Mouse (Mus musculus): ENCODE results near the gene Tmem38a.

Gene Tmem38a
- long read RNA-seq, experiment 1, partial matches to known transcripts = 0 of 4 reads
- long read RNA-seq, experiment 1, other reads (novel, unspliced or antisense) = 2 of 4 reads
- long read RNA-seq, experiment 2, partial matches to known transcripts = 1 of 7 reads
- long read RNA-seq, experiment 2, other reads (novel, unspliced or antisense) = 1 of 7 reads

- intact Hi-C loops (cut with DNase I) = no loop called here
Measured at GRCm38 (mm10) chr8:72571611-72572473, at the start of gene Tmem38a. TSS of gene Tmem38a (plus strand) at chr8:72572055.

- intact Hi-C loops (cut with DNase I) = no loop called here
Measured at GRCm38 (mm10) chr8:72532103-72532502, 39.8 kb upstream of the Tmem38a start.

GRCm38 (mm10) chr8:72534888-72535287 lies 37.0 kb upstream of the Tmem38a start:
- intact Hi-C loops (cut with DNase I) = no loop called here

DNA sequence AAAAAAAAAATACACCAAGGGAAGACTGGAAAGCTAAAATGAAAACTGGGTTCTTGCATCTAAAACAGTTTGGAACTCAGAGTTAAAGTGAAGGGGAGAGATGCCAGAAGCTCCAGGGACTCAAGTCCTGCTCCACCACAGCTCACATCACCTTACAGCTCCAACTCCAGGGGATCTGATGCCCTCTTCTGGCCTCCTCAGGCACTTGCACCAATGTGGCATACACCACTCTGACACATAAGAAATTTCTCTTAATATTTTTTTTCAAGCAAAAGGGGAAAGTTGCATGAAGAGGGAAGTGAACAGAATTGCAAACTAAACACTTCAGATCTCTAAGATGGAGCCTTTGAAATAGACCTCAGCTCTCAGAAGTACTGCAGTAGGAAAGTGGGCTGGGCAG lies 32.6 kb upstream of the Tmem38a start:
- intact Hi-C loops (cut with DNase I) = no loop called here

- intact Hi-C loops (cut with DNase I) = loop anchor here (5.0 kb wide), 2 partner anchors 55 to 70 kb away; partner anchors contain the start of genes Cherp and Slc35e1
Measured at GRCm38 (mm10) chr8:72547122-72547801, 24.6 kb upstream of the Tmem38a start.

- intact Hi-C loops (cut with DNase I) = loop anchor here (5.0 kb wide), 2 partner anchors 56 to 71 kb away; partner anchors contain the start of genes Cherp and Slc35e1
Measured at GRCm38 (mm10) chr8:72547802-72548643, 23.8 kb upstream of the Tmem38a start, which contains the start of gene Med26. TSS of gene Med26 (minus strand) at chr8:72548270.

DNA sequence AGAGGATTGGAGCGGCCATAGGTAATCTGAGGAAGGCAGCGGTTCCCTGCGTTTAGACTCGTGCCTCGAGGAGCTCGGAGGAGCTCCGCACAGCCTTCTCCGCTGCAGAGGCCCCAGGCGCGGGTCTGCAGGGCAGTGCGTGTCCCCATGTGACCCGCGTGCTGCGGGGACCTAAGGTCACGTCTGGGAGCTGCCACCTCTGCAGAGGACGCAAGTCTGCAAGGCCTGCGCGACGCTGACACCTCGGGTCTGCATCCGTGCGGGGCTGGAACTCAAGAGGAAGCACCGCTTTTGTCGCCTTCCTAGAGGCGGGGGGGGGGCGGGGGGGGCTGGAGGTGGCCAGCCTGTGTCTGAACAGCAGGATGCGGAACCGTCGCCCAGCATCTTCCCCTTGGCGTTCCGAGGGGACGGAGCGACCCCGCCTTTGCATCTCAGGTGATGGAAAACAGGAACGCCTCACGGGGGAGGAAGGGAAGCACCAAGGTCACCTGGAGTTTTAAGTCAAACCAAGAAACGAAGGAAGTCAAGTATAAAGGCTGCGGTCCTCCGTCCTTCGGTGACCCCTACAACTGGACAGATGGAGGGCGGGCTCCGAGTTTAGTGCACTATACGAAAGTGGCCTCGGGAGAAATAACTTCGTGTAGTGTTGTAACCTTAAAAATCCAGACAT lies 23.1 kb upstream of the Tmem38a start:
- intact Hi-C loops (cut with DNase I) = loop anchor here (5.0 kb wide), 2 partner anchors 56 to 71 kb away; partner anchors contain the start of genes Cherp and Slc35e1

DNA sequence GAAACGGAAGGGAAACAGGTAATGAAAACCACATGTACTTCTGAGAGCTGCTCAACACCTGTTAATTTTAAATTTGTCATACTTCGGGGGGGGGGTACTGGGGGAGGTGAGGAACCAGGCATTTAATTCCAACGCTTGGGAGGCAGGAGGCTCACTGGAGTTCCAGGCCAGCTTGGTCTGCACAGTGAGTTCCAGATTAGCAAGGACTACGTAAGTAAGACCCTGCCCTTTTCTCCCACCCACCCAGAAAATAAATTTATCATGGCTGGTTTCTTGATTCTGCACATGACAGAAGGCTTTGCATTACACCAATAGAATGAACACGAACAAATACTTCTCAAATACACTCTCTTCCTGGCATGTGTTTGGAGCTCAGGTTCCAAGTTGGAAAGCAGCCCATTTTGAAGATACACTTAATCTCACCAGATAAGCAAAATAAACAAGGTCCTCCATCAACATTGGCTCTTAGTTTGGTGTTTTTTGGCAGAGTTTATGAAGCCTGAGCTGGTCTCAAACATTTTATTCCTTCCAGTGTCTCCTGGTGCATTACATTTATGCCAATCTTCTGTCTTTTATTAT lies 22.5 kb upstream of the Tmem38a start:
- intact Hi-C loops (cut with DNase I) = loop anchor here (5.0 kb wide), 2 partner anchors 57 to 72 kb away; partner anchors contain the start of genes Cherp and Slc35e1

GRCm38 (mm10) chr8:72555770-72556169 lies 16.1 kb upstream of the Tmem38a start:
- intact Hi-C loops (cut with DNase I) = no loop called here

DNA sequence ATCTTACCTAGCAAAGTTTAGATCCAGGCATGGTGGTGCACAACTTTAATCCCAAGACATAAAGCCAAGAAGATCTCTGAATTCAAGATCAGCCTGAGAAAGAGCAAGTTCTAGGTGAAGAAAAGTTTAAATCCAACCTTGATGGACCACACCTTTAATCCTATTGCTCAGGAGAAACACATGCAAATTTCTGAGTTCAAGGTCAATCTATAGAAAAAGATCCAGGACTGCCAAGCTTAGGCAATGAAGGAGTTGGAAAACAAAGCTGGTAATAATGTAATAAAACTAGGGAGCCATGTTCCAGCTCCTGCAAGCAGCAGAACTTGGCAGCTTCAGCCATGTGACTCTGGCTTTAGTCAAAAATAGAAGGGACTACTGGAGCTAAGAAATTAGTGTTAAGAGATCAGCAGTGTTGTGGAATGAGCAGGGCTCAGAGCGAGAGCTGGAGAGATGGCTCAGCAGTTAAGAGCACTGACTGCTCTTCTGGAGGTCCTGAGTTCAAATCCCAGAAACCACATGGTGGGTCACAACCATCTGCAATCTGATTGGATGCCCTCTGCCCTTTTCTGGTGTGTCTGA lies 10.7 kb upstream of the Tmem38a start:
- intact Hi-C loops (cut with DNase I) = no loop called here

GRCm38 (mm10) chr8:72565970-72566369 lies 5.9 kb upstream of the Tmem38a start:
- intact Hi-C loops (cut with DNase I) = no loop called here

DNA sequence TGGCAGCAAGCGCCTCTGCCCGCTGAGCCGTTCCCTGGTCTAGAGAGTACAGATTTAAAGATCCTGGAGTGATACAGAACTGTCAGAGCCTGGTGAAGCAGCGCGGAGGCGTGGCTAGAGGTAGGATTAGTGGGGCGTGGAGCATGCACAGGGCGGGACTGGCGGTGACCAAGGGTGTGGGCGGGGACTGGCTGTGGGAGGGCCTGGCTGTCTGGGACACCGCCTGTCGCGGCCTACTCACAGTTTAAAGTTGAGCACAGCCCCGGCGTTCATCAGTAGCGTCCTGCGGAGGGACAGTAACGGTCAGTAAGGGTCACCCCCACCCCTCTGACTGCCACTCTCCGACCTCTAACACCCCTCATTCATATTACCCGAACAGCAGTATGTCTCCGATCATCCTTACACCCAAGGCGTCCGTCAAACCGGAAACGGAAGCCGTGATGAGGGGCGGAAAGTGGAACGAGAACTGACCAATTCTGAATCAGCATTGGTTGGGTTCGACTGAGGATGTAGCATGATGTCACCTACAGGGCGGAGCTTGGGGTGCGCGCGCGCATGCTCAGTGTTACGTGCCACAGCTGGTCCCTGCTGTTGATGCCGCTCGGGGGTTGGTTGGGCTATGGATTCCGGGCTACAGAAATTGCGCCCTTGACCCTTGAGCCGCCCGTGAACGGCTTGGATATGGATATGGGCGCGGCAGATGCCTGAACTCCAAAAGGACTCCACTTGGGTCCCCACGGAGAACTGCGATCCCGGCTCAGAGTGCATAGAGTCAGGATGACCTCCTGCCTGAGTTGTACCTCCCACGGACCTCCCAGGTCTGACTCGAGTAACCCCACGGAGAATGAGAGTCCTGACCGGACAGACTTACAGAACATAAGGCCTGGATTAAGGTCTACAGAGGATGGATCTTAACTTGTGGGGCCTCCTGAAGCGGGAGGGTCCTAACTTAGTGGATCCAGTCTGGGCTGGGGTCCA lies 933 bp upstream of the Tmem38a start, which contains the start of gene Smim7:
Gene Smim7, minus strand, starts transcription at position 456 of the 978 bp plus-strand sequence.
- intact Hi-C loops (cut with DNase I) = no loop called here

GRCm38 (mm10) chr8:72572507-72572906 lies 652 bp downstream of the Tmem38a start:
- intact Hi-C loops (cut with DNase I) = no loop called here

DNA sequence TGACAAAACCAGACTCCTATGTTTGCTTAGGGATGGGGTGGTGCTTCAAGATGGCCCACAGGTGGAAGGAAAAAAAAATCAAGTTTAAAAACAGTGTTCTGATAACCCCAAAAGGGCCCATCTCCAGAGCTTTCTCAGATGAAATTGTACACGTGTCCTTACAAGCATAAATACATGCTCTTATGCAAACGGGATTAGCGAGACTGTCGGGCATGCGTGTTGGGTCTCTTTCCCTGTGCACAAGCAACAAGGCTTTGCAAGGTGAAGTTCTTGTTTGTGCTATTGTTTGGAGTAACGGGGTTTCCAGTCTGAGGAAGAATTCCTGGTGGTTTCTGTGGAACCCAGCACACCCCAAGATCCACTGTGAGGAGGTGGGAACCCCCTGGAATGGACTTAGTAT lies 1.6 kb downstream of the Tmem38a start:
- intact Hi-C loops (cut with DNase I) = no loop called here

DNA sequence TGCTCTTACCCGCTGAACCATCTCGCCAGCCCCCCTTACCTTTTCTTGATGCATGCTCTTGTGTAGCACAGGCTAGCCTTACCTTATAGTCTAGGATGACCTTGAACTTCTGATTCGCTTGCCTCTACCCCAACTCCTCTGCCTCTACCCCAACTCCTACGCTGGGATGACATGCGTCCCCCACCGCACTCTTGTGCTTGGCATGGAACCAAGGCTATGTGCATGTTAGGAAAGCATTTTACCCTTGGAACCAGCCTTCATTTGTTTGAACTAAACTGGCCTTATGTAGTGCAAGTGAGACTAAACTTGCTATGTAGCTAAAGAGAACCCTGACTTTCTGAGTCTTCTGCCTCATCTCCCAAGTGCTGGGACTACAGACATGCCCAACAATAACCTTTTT lies 4.1 kb downstream of the Tmem38a start:
- intact Hi-C loops (cut with DNase I) = no loop called here

DNA sequence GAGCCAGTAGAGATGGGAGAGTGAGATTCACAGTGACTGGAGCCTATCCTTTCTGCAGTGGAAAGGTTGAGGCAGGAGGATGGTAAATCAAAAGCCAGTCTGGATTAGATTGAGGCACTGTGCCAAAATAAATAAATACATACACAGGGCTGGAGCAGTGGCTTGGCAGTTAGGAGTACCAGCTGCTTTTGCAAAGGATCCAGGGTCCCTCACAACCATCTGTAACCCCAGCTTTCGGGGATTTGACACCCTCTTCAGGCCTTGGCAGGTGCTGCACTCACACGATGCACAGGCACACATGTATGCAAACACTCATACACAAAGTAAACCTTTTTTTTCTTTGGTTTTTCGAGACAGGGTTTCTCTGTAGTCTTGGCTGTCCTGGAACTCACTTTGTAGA lies 5.4 kb downstream of the Tmem38a start:
- intact Hi-C loops (cut with DNase I) = no loop called here

GRCm38 (mm10) chr8:72577941-72578340 lies 6.1 kb downstream of the Tmem38a start:
- intact Hi-C loops (cut with DNase I) = no loop called here

DNA sequence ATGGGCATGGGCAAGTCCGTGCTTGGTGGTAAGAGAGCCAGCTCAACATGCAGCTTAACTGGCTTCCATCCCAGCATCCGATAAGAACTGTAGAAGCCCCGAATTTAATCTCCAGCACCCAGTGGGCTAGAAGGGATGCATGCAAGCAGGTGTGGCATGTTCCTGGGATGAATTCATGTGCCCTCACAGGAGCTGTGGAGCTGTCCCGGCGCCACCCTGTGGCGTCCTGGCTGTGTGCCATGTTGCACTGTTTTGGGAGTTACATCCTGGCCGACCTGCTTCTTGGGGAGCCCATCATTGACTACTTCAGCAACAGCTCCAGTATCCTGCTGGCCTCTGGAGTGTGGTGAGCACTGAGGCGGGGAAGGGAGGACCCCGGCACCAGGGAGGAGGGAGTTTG lies 7.5 kb downstream of the Tmem38a start:
- intact Hi-C loops (cut with DNase I) = no loop called here

All from adrenal gland (tissue).